Mouse (Mus musculus): ENCODE data around the gene Picalm. TPM values are rescaled to one million over a fixed set of nuclear protein-coding genes. Genes with fewer than 3 reads are reported as not detected.
"Not testable (repeated sequence)": the region's sequence is repeated elsewhere in the genome, so short reads cannot be mapped to it uniquely, and the experiment has no call there.

Picalm gene
- total RNA-seq, 1 experiment from 2014 or later = 152 TPM

DNA sequence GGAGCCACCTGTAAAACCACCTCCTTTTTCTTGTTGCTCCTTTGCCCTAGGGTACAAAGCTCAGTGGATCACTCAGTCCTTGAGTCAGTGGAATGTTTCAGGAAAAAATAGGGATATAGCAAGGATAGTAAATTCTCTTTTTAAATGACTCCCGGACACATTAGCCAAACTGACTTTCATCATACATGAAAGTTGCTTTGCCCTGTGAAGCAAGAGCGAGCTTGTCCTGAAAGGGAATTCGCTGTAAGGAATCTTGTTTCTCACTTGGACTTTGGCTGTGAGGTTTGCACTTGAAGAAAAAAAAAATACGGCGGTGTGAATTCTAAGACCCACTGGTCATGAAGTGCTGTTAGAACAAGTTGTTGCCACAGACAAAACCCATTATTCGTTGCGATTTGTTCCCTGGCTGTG is 1.8 kb downstream of the Picalm start:
- DNase-seq = no peak

- no peak for DNase-seq
These were observed 2.3 kb downstream of the Picalm start for GRCm38 (mm10) chr7:90132322-90132721.

DNA sequence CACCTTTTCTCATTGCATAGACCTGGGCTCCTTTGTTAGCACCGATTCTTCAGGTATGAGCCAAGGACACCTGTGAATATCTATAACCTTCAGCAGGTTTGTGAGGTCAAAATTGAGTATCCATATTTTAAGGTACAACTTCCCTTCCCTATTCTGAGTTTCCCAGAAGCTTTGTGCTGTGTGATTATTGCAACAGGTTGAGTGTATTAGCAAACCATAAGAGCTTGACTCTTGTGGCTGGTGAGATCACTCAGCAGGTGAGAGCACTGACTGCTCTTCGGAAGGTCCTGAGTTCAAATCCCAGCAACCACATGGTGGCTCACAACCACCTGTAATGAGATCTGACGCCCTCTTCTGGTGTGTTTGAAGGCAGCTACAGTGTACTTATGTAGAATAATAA is 6.7 kb downstream of the Picalm start:
- no peak for DNase-seq

- no peak for DNase-seq
These were observed 8.3 kb downstream of the Picalm start for GRCm38 (mm10) chr7:90138359-90138758.

DNA sequence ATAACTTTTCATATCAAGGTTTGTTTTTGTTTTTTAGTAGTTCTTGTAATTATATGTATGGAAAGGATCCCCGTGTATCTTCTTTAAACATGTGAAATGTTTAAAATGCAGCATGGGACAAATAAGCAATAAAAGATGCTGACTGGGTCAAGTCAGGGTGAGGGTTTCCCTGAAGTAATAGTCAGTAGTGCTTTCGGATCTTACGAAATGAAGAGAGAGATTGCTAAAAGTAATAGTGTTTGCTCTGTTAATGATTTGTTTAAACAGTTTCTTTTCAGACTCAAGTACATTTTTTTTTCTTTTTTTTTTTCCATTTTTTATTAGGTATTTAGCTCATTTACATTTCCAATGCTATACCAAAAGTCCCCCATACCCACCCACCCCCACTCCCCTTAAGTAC is 10.3 kb downstream of the Picalm start:
- DNase-seq = no peak

DNA sequence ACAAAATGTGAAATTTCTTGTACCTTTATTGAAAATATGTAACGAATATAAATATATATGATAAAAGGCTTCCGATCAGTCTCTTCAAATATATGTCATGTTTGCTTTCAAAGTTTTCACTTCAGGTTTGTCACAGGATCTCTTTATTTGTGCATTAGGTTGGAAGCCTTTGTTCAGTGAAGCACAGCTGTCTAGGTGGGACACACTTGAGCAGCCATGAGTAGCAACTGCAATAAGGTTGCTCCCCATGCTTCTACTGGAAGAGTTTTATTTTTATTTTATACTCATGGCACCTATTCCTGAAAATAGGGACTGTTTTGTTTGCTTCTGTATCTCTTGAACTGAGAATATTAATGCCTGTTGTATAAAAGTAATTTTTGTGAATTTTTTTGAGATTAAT is 14.3 kb downstream of the Picalm start:
- DNase-seq = no peak

- DNase-seq = no peak
These were observed 15.0 kb downstream of the Picalm start for GRCm38 (mm10) chr7:90144971-90145370.

GRCm38 (mm10) chr7:90145376-90145775 is 15.4 kb downstream of the Picalm start:
- no peak for DNase-seq

GRCm38 (mm10) chr7:90145897-90146296 is 15.9 kb downstream of the Picalm start:
- no peak for DNase-seq

GRCm38 (mm10) chr7:90146321-90146720 is 16.3 kb downstream of the Picalm start:
- no peak for DNase-seq

DNA sequence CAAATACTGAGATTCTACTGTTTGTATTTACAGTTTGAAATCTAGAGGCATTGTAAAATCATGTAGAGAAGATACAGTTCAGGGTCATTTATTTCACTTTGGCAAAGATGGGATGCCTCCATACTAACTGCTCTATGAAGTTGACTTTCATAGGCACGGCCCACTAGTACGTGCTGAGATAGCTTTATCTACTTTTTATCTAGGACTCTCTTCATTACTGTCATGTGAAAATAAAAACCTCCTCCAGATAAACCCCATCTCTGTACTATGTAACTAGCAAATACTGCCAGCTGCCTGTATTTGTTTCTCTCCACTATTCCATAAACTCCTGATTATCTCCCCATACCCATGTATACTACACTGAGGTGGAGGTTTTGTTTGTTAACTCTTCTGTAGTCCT is 18.0 kb downstream of the Picalm start:
- DNase-seq = no peak

GRCm38 (mm10) chr7:90148516-90148915 is 18.5 kb downstream of the Picalm start:
- no peak for DNase-seq

- DNase-seq = peak; percentile 62
These were observed 20.3 kb downstream of the Picalm start for GRCm38 (mm10) chr7:90150311-90150710.

- DNase-seq = no peak
These were observed 28.0 kb downstream of the Picalm start for GRCm38 (mm10) chr7:90158034-90158433.

- DNase-seq = no peak
These were observed 30.6 kb downstream of the Picalm start for GRCm38 (mm10) chr7:90160598-90160997.

- no peak for DNase-seq
These were observed 34.3 kb downstream of the Picalm start for GRCm38 (mm10) chr7:90164276-90164675.

- DNase-seq = no peak
These were observed 36.0 kb downstream of the Picalm start for GRCm38 (mm10) chr7:90165970-90166369.

GRCm38 (mm10) chr7:90167777-90168176 is 37.8 kb downstream of the Picalm start:
- DNase-seq = not testable (repeated sequence)

- no peak for DNase-seq
These were observed 43.8 kb downstream of the Picalm start for GRCm38 (mm10) chr7:90173778-90174177.

- DNase-seq = no peak
These were observed 45.6 kb downstream of the Picalm start for GRCm38 (mm10) chr7:90175576-90175975.

- no peak for DNase-seq
These were observed 50.6 kb downstream of the Picalm start for GRCm38 (mm10) chr7:90180635-90181034.

- no peak for DNase-seq
These were observed 70.2 kb downstream of the Picalm start for GRCm38 (mm10) chr7:90200251-90200650.

DNA sequence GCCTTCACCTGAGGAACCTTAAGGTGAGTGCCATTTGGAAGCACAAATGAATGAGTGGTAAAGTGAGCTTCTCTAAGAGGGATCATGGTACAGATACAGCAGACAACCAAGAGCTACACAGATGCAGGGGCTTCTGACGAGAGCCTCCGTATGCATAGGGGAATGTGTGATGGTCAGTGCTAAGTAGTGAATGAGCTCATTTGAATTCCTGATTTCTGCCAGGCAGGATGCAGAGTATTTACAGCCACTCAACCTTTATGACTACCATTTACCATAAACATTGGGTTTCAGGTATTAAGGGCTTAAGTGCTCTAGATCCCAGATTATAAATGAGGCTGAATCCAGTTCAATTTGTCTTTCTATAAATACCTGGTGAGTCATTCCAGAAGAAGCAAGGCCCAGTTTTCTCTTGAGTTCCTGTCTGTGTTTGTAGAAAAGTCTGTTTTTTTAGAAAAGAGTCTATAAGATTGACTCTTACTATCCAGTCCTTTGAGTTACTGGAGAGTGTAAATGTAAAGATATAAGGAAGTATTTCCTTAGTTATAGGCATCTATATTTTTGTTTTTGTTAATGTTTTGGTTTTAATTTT is 72.0 kb downstream of the Picalm start:
- no peak for DNase-seq

DNA sequence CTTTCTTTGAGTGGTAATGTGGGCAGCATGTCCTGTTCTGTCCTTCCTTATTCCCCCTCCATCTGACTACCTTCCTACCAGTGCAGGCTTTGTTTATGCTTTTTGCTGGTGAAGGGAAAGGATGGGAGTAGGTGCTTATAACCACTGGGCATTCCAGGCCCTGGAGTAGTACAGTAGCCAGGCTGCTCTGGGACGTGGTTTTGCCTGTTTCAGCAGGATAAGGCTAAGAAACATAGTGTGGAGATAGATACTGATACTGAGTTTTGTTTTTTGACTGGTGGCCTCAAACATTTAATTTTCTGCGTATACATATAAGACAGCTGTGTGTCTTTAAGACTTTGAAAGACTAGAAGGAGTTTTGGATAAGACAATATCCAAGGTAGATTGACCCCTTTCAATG is 73.9 kb downstream of the Picalm start:
- no peak for DNase-seq

GRCm38 (mm10) chr7:90210116-90210515 is 80.1 kb downstream of the Picalm start:
- DNase-seq = peak; percentile 8

Measured in adrenal gland, postnatal 25 days (tissue).